In genomic region chr13:80882716-80883135, GRCm38 (mm10) we compare ENCODE assay signal across 8 mouse cellular contexts. TPM values are rescaled to one million over a fixed set of nuclear protein-coding genes. Genes with fewer than 3 reads are reported as not detected.
DNase-seq lines count a peak whose midpoint lies in the region; ATAC-seq and TF ChIP-seq lines count a peak whose summit lies in the region.

No protein-coding gene starts in this region.

- peaks cover 2% of the 10 kb centered on the region for H3K36me3 ChIP-seq in forebrain, embryonic 12.5 days (replicated peaks)
- H3K36me3 ChIP-seq in limb, embryonic 15.5 days = no peaks in the 10 kb centered on the region
- H3K36me3 ChIP-seq in small intestine, adult 2 months (ENCODE audit: control insufficient read depth, insufficient read depth, low read length) = no peaks in the 10 kb centered on the region

- peak; percentile 19 for ATAC-seq in Patski
- ATAC-seq in forebrain, embryonic 12.5 days (ENCODE audit: low FRiP score) = peak; percentile 42
- ATAC-seq in limb, embryonic 15.5 days (ENCODE audit: insufficient number of reproducible peaks, low FRiP score, low TSS enrichment, low read depth) = peak; percentile 11

- peaks cover 6% of the 10 kb centered on the region for H3K27me3 ChIP-seq in Patski
- H3K27me3 ChIP-seq in forebrain, embryonic 12.5 days = no peaks in the 10 kb centered on the region
- no peaks in the 10 kb centered on the region for H3K27me3 ChIP-seq in limb, embryonic 15.5 days
- H3K27me3 ChIP-seq in small intestine, adult 2 months (ENCODE audit: control insufficient read depth, insufficient read depth, low read length) = no peaks in the 10 kb centered on the region

- CTCF ChIA-PET in Patski (lab: Charles Lee) = interaction anchor here (1.1 to 2.9 kb wide), 13 partner anchors 54 to 487 kb away, joined by 3 to 15 read pairs (median 6); no protein-coding TSS in a partner anchor

- H3K9me3 ChIP-seq in forebrain, embryonic 12.5 days = no peaks in the 10 kb centered on the region
- H3K9me3 ChIP-seq in limb, embryonic 15.5 days = no peaks in the 10 kb centered on the region

- TF ChIP-seq CTCF in layer of hippocampus, adult 2 months (conservative IDR thresholded peaks at IDR 0.05) = no peak
- no peak for TF ChIP-seq CTCF in Patski (IDR thresholded peaks at IDR 0.05)
- no peak for TF ChIP-seq CTCF in small intestine, adult 2 months (IDR thresholded peaks at IDR 0.05; ENCODE audit: extremely low read depth, insufficient read length, insufficient replicate concordance, low read depth, low read length)

- peak in 1 of 2 experiments; percentile 19 for DNase-seq in layer of hippocampus, adult 2 months (ENCODE audit: low spot score in 2 of 2)
- no peak for DNase-seq in layer of hippocampus, adult 11-12 months (ENCODE audit: low spot score)
- DNase-seq in Patski (ENCODE audit: low read depth, low spot score) = peak; percentile 17
- DNase-seq in right cerebral cortex, adult 18-20 months = no peak
- no peak for DNase-seq in testis, postnatal 10 days (ENCODE audit: low spot score)

- in situ Hi-C loops in Patski (cut with MboI; ENCODE audit: low pct_unique_long_range_greater_than_20kb) = loop anchor here (5.0 kb wide), 4 partner anchors 140 to 485 kb away; no protein-coding TSS in a partner anchor

- no peak for TF ChIP-seq POLR2A in small intestine, adult 2 months (IDR thresholded peaks at IDR 0.05; ENCODE audit: low read depth, low read length)

- H3K4me2 ChIP-seq in forebrain, embryonic 12.5 days = peak overlapping the region; percentile 61
- peak overlapping the region; percentile 45 for H3K4me2 ChIP-seq in limb, embryonic 15.5 days

- peak overlapping the region; percentile 99 for H3K9ac ChIP-seq in forebrain, embryonic 12.5 days
- peak overlapping the region; percentile 57 for H3K9ac ChIP-seq in limb, embryonic 15.5 days

- peak overlapping the region; percentile 99 for H3K27ac ChIP-seq in layer of hippocampus, adult 2 months
- peak overlapping the region; percentile 100 for H3K27ac ChIP-seq in forebrain, embryonic 12.5 days
- H3K27ac ChIP-seq in limb, embryonic 15.5 days = peak overlapping the region; percentile 100
- H3K27ac ChIP-seq in small intestine, adult 2 months (ENCODE audit: insufficient read depth, low read depth, low read length) = peak overlapping the region; percentile 94

- POLR2A ChIA-PET in Patski (lab: Charles Lee) = interaction anchor here (0.7 kb wide), 1 partner anchor 268 kb away, joined by 5 read pairs; no protein-coding TSS in a partner anchor

- peak overlapping the region; percentile 55 for H3K4me3 ChIP-seq in layer of hippocampus, adult 2 months
- H3K4me3 ChIP-seq in forebrain, embryonic 12.5 days (replicated peaks) = peak overlapping the region; percentile 87
- peak overlapping the region; percentile 88 for H3K4me3 ChIP-seq in limb, embryonic 15.5 days
- H3K4me3 ChIP-seq in small intestine, adult 2 months (ENCODE audit: low read depth, low read length) = peak overlapping the region; percentile 63

- under 1% methylated on average over 22 of the region's 23 CpGs for WGBS in forebrain, embryonic 12.5 days
- WGBS in limb, embryonic 15.5 days = 0% methylated on average over 16 of the region's 23 CpGs
- 0% methylated on average over 23 of the region's 23 CpGs for WGBS in small intestine, adult 2 months

- H3K4me1 ChIP-seq in forebrain, embryonic 12.5 days = peaks cover 8% of the 10 kb centered on the region
- H3K4me1 ChIP-seq in limb, embryonic 15.5 days = 0 out of 2 replicates have a peak, but pooled peaks cover 6% of the 10 kb centered on the region
- H3K4me1 ChIP-seq in small intestine, adult 2 months (ENCODE audit: control insufficient read depth, insufficient read depth, insufficient read length, low read length) = peaks cover 2% of the 10 kb centered on the region

RNA-seq across cellular contexts. Expression of gene Arrdc3, which starts 0.5 kb away (rescaled TPM):
- 10 to 100 TPM; 35.1 to 46.5 TPM for total RNA-seq in layer of hippocampus, adult 2 months (2021)
- polyA plus RNA-seq in Patski (2021) = 31.2 TPM
- polyA plus RNA-seq in forebrain, embryonic 12.5 days (2016; fragmentation: Nextera tagmentation; extraction: Ambion mirVana) = 62.1 and 76.5 TPM in 2 replicates
- 51.1 and 52.7 TPM in 2 replicates for polyA plus RNA-seq in limb, embryonic 15.5 days (2015; fragmentation: Nextera tagmentation; extraction: Ambion mirVana)
- polyA plus RNA-seq in small intestine, adult 2 months (2012; rRNA removed) = 8.1 and 9.1 TPM in 2 replicates
